Mouse (Mus musculus) stomach, postnatal 0 days (tissue): Measurements from ENCODE around the gene Myh2.

Source experiments
- CTCF ChIP-seq: IDR thresholded peaks from 2 replicates; pipeline ENCODE4 v1.5.1; 2016; ENCODE audit warnings: antibody characterized with exemption, low read depth, mild to moderate bottlenecking, moderate library complexity
- EP300 ChIP-seq: optimal IDR thresholded peaks from 2 replicates; pipeline ENCODE3; 2016; ENCODE audit warnings: antibody characterized with exemption

GRCm38 (mm10) chr11:67172439-67172838, 1.6 kb downstream of the Myh2 start:
- TF ChIP-seq CTCF (no peak), EP300 (no peak)
